Mouse (Mus musculus) hindbrain, embryonic 16.5 days (tissue): ENCODE results near the gene Lrch3. TPM values are rescaled to one million over a fixed set of nuclear protein-coding genes. Genes with fewer than 3 reads are reported as not detected.

ENCODE experiments used
- ATAC-seq: fragments of 200-750 bp; cut with Nextera tagmentation; 2 replicates; pipeline ENCODE4 v1.8.0; 2017; ENCODE audit warnings: moderate TSS enrichment, moderate library complexity
- H3K27ac ChIP-seq: fragments of 300-500 bp; sonication (generic); 2 replicates; pipeline ENCODE4 v1.5.1; 2014; ENCODE audit warnings: low read depth, mild to moderate bottlenecking, control low read depth, low read length, moderate library complexity
- H3K27me3 ChIP-seq: fragments of 300-500 bp; sonication (generic); replicated peaks from 2 replicates; pipeline ENCODE4 v1.6.1; 2014; ENCODE audit warnings: low read length; ENCODE audit not compliant: control insufficient read depth, insufficient read depth
- H3K36me3 ChIP-seq: fragments of 300-500 bp; sonication (generic); 2 replicates; pipeline ENCODE4 v1.6.1; 2014; ENCODE audit warnings: mild to moderate bottlenecking, low read length, moderate library complexity, mixed read lengths; ENCODE audit not compliant: control insufficient read depth, insufficient read depth
- H3K4me1 ChIP-seq: fragments of 300-500 bp; sonication (generic); 2 replicates; pipeline ENCODE4 v1.6.1; 2014; ENCODE audit warnings: low read depth, low read length; ENCODE audit not compliant: control insufficient read depth, insufficient read depth
- H3K4me2 ChIP-seq: fragments of 300-500 bp; sonication (generic); 2 replicates; pipeline ENCODE4 v1.6.1; 2014; ENCODE audit warnings: mild to moderate bottlenecking, low read length, control low read depth, moderate library complexity
- H3K4me3 ChIP-seq: fragments of 300-500 bp; sonication (generic); 2 replicates; pipeline ENCODE4 v1.5.1; 2014; ENCODE audit warnings: mild to moderate bottlenecking, low read length, control low read depth, moderate library complexity
- H3K9ac ChIP-seq: fragments of 300-500 bp; sonication (generic); 2 replicates; pipeline ENCODE4 v1.6.1; 2014; ENCODE audit warnings: low read depth, mild to moderate bottlenecking, control low read depth, low read length, moderate library complexity
- H3K9me3 ChIP-seq: fragments of 300-500 bp; sonication (generic); 2 replicates; pipeline ENCODE4 v1.6.1; 2014; ENCODE audit warnings: mild to moderate bottlenecking, low read length, moderate library complexity; ENCODE audit not compliant: control insufficient read depth
- WGBS: fragments of 180-500 bp; shearing (Covaris S2); extraction: QIAGEN DNeasy Blood & Tissue Kit; methylation state at CpG from one replicate; pipeline ENCODE4 v1.1.7; 2014; 5-methylcytosine and 5-hydroxymethylcytosine counted together
- polyA plus RNA-seq: library from polyadenylated mRNA; unstranded; fragments of >200 nt; fragmentation: Nextera tagmentation; extraction: Ambion mirVana; gene quantifications from 2 replicates; pipeline ENCODE4 v1.2.1, GENCODE M21; 2015

Gene Lrch3
- polyA plus RNA-seq, 1 experiment from 2014 or later = 25.7 TPM

DNA sequence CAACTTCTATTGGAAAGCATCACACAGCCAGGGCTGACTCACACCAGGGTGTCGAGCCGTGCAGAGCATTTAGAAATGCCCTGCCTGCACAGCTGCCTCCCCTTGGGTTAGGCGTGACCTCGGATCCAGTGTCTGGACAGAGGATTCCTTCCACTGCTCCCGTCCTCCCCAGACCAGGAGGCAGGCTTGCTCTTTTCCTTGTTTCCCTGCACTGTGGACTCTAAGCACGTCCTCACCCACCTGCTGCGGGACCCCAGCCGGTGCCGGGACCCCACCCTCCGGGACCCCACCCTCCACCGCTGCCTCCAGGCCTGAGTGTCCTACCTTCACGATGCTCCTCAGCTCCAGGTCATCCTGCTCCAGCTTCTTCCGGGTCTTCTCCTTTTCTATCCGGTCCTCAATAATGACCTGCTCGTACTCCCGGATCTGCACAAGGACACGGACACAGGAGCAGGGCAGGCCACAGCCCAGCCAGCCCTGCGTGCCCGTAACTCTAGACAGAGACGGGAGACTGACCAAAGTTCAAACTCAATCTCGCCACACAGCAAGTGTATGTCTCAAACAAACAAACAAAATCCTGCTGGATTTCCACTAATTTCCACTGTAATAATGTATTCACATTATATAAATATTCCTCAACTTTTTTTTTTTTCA lies 105.3 kb downstream of the Lrch3 start:
- Histone ChIP-seq H3K9me3 (no peaks in the 10 kb centered on the region), H3K27ac (no peak overlapping the region), H3K9ac (no peak overlapping the region), H3K4me3 (no peak overlapping the region), H3K36me3 (no peaks in the 10 kb centered on the region), H3K27me3 (no peaks in the 10 kb centered on the region), H3K4me2 (no peak overlapping the region), H3K4me1 (no peaks in the 10 kb centered on the region)
- ATAC-seq = no peak
- 69% methylated on average over 21 of the region's 21 CpGs for WGBS

DNA sequence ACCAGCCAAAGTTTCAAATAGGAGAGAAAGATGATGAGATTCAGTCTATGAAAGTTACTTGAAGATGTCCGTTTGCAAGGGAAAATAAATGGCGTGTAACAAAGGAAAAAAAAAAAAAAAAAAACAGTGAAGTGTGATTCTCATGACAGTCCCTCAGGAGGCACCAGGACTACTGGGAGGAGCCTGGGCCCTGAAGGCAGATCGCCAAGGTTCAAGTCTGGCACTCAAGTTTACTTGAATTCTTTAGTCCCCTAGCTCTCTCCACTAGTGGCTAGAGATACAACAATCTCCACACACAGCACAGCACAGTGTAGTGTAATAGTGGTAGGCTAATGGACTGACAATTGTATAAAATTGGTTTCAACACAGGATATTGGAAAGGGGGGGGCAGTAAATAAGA lies 107.5 kb downstream of the Lrch3 start:
- no peak overlapping the region for H3K4me3 ChIP-seq
- H3K9ac ChIP-seq = no peak overlapping the region
- no peaks in the 10 kb centered on the region for H3K9me3 ChIP-seq
- ATAC-seq = no peak
- H3K4me2 ChIP-seq = no peak overlapping the region
- H3K4me1 ChIP-seq = no peaks in the 10 kb centered on the region
- no peak overlapping the region for H3K27ac ChIP-seq
- H3K36me3 ChIP-seq = no peaks in the 10 kb centered on the region
- WGBS = 79% methylated on average over 3 of the region's 3 CpGs
- H3K27me3 ChIP-seq = no peaks in the 10 kb centered on the region

DNA sequence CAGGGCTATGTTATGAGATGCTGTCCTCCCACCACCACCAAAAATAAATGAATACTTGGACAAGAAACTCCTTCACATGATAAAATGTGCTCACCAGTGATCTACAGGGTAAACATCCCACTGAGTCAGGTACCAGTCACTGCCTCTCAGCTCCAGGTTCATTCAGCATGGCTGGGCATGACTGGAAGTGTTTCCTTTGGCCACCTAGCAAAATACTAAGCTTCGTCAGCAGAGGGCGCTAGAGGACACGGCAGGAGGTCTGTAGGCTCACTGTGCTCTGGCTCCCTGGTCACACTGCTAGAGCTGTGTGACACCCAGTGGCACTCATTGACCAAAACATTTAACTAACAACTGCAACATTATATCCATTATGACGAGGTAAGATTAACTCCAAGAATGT lies 109.8 kb downstream of the Lrch3 start:
- ATAC-seq = 0 out of 2 replicates have a peak, but pooled peaks have one; percentile 45
- WGBS = 7% methylated on average over 4 of the region's 4 CpGs
- H3K27ac ChIP-seq = no peak overlapping the region

DNA sequence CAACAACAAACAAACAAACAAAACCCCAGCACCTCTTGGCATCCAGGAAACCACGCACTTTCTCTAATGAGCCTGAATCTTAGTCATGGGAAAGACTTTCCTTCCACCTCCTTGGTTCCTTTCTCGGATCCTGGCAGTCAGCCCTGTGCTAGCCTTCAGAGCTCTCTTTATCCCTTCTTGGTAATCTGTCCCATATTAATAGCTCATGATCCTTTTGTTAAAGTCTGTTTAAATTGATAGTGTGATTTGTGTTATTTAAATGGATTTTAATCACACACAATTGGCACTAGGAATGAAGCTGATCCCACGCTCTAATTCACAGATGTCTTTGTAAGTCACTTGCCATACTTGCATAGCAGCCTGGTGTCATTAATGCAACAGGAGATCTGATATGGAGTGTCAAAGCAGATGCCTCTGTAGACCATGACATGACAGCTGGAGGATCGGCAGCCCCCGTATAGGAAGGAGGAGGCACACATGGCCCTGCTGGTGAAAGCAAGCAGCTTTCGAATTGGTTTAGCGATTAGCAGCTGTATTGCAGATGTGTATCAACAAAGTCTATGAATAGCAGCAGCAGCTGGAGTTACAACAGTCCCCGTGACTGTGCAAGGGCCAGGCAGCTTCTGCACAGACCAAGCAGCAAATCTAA lies 110.7 kb downstream of the Lrch3 start:
- Histone ChIP-seq H3K9ac (no peak overlapping the region), H3K9me3 (no peaks in the 10 kb centered on the region), H3K4me1 (no peaks in the 10 kb centered on the region), H3K36me3 (no peaks in the 10 kb centered on the region), H3K4me2 (no peak overlapping the region), H3K27ac (no peak overlapping the region), H3K4me3 (no peak overlapping the region), H3K27me3 (no peaks in the 10 kb centered on the region)
- 75% methylated on average over 8 of the region's 8 CpGs for WGBS
- no peak for ATAC-seq

More for the DNA sequence above, 109.8 kb downstream of the Lrch3 start:
- H3K36me3 ChIP-seq = no peaks in the 10 kb centered on the region
- no peaks in the 10 kb centered on the region for H3K9me3 ChIP-seq
- H3K4me3 ChIP-seq = no peak overlapping the region
- H3K27me3 ChIP-seq = no peaks in the 10 kb centered on the region
- no peaks in the 10 kb centered on the region for H3K4me1 ChIP-seq
- H3K9ac ChIP-seq = no peak overlapping the region
- no peak overlapping the region for H3K4me2 ChIP-seq

DNA sequence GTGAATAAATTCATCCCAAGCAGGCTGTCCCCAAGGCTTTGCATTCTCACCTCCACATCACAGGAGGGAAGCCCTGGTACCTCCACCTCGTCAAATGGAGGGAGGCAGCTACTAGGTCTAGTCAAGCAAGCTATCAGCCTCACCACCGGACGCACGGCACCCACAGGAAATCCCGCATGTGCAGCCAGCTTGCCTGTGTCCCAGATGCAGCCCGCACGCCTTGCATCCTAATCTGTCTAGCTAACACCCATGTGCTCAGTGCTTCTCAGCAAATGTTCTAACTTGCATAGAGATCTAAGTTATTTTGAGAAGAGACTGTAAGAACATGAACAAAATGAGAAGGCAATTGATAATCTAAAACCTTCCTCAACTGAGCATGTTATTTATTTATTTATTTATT lies 112.5 kb downstream of the Lrch3 start:
- WGBS = 90% methylated on average over 7 of the region's 7 CpGs

DNA sequence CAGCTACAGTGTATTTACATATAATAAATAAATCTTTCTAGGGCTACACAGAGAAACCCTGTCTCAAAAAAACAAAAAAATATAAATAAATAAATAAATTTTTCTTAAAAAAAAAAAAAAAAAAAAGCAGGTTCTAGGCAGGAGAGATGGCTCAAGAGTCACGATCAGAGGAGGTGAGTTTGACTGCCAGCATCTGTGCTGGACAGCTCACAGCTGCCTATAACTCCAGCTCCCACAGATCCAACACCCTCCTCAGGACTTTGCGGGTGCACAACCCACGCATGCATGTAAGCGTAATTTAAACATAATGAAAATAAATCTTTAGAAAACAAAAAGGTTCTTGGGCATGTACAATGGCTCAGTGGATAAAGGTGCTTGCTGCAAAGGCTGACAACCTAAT lies 122.1 kb downstream of the Lrch3 start:
- H3K27me3 ChIP-seq = no peaks in the 10 kb centered on the region
- H3K4me2 ChIP-seq = no peak overlapping the region
- no peaks in the 10 kb centered on the region for H3K9me3 ChIP-seq
- no peak overlapping the region for H3K4me3 ChIP-seq
- WGBS = 85% methylated on average over 4 of the region's 4 CpGs
- H3K9ac ChIP-seq = no peak overlapping the region
- no peaks in the 10 kb centered on the region for H3K4me1 ChIP-seq
- no peak for ATAC-seq
- no peaks in the 10 kb centered on the region for H3K36me3 ChIP-seq
- no peak overlapping the region for H3K27ac ChIP-seq

More for the DNA sequence above, 112.5 kb downstream of the Lrch3 start:
- Histone ChIP-seq H3K9ac (no peak overlapping the region), H3K36me3 (no peaks in the 10 kb centered on the region), H3K4me2 (no peak overlapping the region), H3K27me3 (no peaks in the 10 kb centered on the region), H3K4me1 (no peaks in the 10 kb centered on the region), H3K9me3 (no peaks in the 10 kb centered on the region), H3K4me3 (no peak overlapping the region), H3K27ac (no peak overlapping the region)
- ATAC-seq = no peak

DNA sequence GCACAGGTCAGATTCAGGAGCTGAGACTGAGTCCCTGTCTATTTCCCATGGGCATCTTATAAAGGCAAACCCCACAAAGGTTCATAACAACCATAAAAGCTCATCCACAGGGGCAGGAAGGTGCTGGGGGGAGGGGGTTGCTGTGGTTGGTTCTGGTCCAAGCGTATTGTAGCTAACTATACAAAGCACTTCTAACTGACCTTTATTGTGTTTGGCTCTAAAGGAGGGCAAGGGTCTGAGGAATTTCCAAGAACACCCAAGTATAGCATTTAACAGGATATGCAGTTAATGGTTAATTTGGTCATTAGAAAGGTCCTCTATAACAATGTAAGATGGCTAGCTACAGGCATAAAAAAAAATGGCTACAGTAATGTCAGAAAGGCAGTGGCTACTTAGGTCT lies 128.8 kb downstream of the Lrch3 start:
- no peak overlapping the region for H3K27ac ChIP-seq
- no peaks in the 10 kb centered on the region for H3K9me3 ChIP-seq
- H3K27me3 ChIP-seq = no peaks in the 10 kb centered on the region
- H3K4me2 ChIP-seq = no peak overlapping the region
- H3K9ac ChIP-seq = no peak overlapping the region
- ATAC-seq = no peak
- no peaks in the 10 kb centered on the region for H3K36me3 ChIP-seq
- WGBS = 73% methylated on average over 1 of the region's 1 CpGs
- no peak overlapping the region for H3K4me3 ChIP-seq
- H3K4me1 ChIP-seq = no peaks in the 10 kb centered on the region

DNA sequence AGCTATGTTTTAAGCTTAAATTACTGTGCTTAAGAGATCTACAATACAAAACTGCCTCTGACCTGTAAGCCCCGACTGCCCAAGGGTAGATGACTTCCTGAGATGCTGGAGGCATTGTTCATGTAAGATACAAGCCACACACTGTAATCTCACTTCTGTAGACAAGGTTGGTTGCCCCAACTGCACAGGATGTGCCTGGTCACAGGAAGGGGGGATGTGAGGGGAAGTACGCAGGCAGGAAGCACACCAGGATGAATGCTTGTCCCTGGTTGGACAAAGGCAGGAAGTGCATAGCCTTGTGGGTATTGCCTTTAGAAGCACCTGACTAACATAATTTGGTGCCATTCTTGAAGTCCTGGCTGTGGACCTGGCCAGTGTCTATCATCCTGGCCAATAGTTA lies 129.4 kb downstream of the Lrch3 start:
- H3K9me3 ChIP-seq = no peaks in the 10 kb centered on the region
- WGBS = 77% methylated on average over 2 of the region's 2 CpGs
- no peak overlapping the region for H3K9ac ChIP-seq
- no peak overlapping the region for H3K27ac ChIP-seq
- no peak overlapping the region for H3K4me2 ChIP-seq
- no peaks in the 10 kb centered on the region for H3K4me1 ChIP-seq
- no peak overlapping the region for H3K4me3 ChIP-seq
- H3K36me3 ChIP-seq = no peaks in the 10 kb centered on the region
- ATAC-seq = no peak
- H3K27me3 ChIP-seq = no peaks in the 10 kb centered on the region

DNA sequence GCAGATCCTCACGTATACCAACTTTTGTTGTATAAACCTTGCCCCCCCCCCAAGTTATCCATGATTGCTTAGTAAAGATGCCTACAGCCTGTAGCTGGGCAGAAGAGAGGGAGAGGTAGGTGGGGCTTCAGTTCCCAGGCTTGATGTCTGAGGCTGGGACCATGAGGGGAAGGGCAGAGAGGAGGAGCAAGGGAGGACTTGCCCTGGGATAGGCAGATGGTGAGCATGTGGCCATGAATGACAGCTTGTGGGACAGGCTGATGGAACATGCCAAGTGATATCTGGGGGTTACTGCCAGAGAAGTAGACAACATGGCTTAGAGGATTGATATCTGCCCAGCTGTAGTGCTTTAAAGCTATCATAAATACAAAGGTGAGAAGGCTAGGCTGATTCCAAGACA lies 134.1 kb downstream of the Lrch3 start:
- Histone ChIP-seq H3K36me3 (no peaks in the 10 kb centered on the region), H3K9me3 (no peaks in the 10 kb centered on the region), H3K4me1 (no peaks in the 10 kb centered on the region), H3K27ac (no peak overlapping the region), H3K27me3 (no peaks in the 10 kb centered on the region), H3K9ac (no peak overlapping the region), H3K4me3 (no peak overlapping the region), H3K4me2 (no peak overlapping the region)
- WGBS = 93% methylated on average over 1 of the region's 1 CpGs
- ATAC-seq = no peak
